Mouse (Mus musculus) intestine, embryonic 16.5 days (tissue): ENCODE measurements around the gene Ucma. TPM values are rescaled to one million over a fixed set of nuclear protein-coding genes. Genes with fewer than 3 reads are reported as not detected.

Experiments used
- ATAC-seq: fragments of 200-750 bp; cut with Nextera tagmentation; 2 replicates; pipeline ENCODE4 v1.8.0; 2017; ENCODE audit warnings: moderate TSS enrichment, moderate library complexity
- H3K27ac ChIP-seq: fragments of 300-500 bp; sonication (generic); 2 replicates; pipeline ENCODE4 v1.5.1; 2014; ENCODE audit warnings: mild to moderate bottlenecking, low read length
- H3K27me3 ChIP-seq: fragments of 300-500 bp; sonication (generic); replicated peaks from 2 replicates; pipeline ENCODE4 v1.6.1; 2014; ENCODE audit warnings: low read length, control low read depth, mixed read lengths; ENCODE audit not compliant: control insufficient read depth, insufficient read depth
- H3K36me3 ChIP-seq: fragments of 300-500 bp; sonication (generic); 2 replicates; pipeline ENCODE4 v1.6.1; 2014; ENCODE audit warnings: low read length, control low read depth; ENCODE audit not compliant: control insufficient read depth, insufficient read depth
- H3K4me1 ChIP-seq: fragments of 300-500 bp; sonication (generic); 2 replicates; pipeline ENCODE4 v1.6.1; 2014; ENCODE audit warnings: low read length, control low read depth, mixed read lengths; ENCODE audit not compliant: control insufficient read depth, insufficient read depth
- H3K4me2 ChIP-seq: fragments of 300-500 bp; sonication (generic); 2 replicates; pipeline ENCODE4 v1.6.1; 2014; ENCODE audit warnings: low read depth, low read length, control low read depth
- H3K4me3 ChIP-seq: fragments of 300-500 bp; sonication (generic); 2 replicates; pipeline ENCODE4 v1.5.1; 2014; ENCODE audit warnings: mild to moderate bottlenecking, low read length
- H3K9ac ChIP-seq: fragments of 300-500 bp; sonication (generic); 2 replicates; pipeline ENCODE4 v1.6.1; 2014; ENCODE audit warnings: low read depth, low read length
- H3K9me3 ChIP-seq: fragments of 300-500 bp; sonication (generic); 2 replicates; pipeline ENCODE4 v1.6.1; 2016; ENCODE audit warnings: low read length, control low read depth; ENCODE audit not compliant: control insufficient read depth
- WGBS: fragments of 180-500 bp; shearing (Covaris S2); extraction: QIAGEN DNeasy Blood & Tissue Kit; methylation state at CpG from one replicate; pipeline ENCODE4 v1.1.7; 2014; 5-methylcytosine and 5-hydroxymethylcytosine counted together
- polyA plus RNA-seq: library from polyadenylated mRNA; unstranded; fragments of >200 nt; fragmentation: Nextera tagmentation; extraction: Ambion mirVana; gene quantifications from 2 replicates; pipeline ENCODE4 v1.2.1, GENCODE M21; 2015

Gene Ucma
- polyA plus RNA-seq, 1 experiment from 2014 or later = not detected

GRCm38 (mm10) chr2:4967806-4968205, 8.1 kb upstream of the Ucma start:
- H3K9ac ChIP-seq = no peak overlapping the region
- no peak for ATAC-seq
- H3K4me2 ChIP-seq = no peak overlapping the region
- H3K27me3 ChIP-seq = no peaks in the 10 kb centered on the region
- WGBS = 85% methylated on average over 2 of the region's 2 CpGs
- H3K27ac ChIP-seq = no peak overlapping the region
- H3K4me3 ChIP-seq = no peak overlapping the region
- H3K9me3 ChIP-seq = no peaks in the 10 kb centered on the region
- no peaks in the 10 kb centered on the region for H3K4me1 ChIP-seq
- no peaks in the 10 kb centered on the region for H3K36me3 ChIP-seq

GRCm38 (mm10) chr2:4969083-4969482, 6.8 kb upstream of the Ucma start:
- Histone ChIP-seq H3K27ac (no peak overlapping the region), H3K36me3 (no peaks in the 10 kb centered on the region), H3K27me3 (no peaks in the 10 kb centered on the region), H3K4me1 (no peaks in the 10 kb centered on the region), H3K4me2 (no peak overlapping the region), H3K9me3 (no peaks in the 10 kb centered on the region), H3K4me3 (no peak overlapping the region), H3K9ac (no peak overlapping the region)
- WGBS = 88% methylated on average over 1 of the region's 2 CpGs
- no peak for ATAC-seq

GRCm38 (mm10) chr2:4978091-4978490, 2.2 kb downstream of the Ucma start:
- WGBS = 31% methylated on average over 8 of the region's 8 CpGs

DNA sequence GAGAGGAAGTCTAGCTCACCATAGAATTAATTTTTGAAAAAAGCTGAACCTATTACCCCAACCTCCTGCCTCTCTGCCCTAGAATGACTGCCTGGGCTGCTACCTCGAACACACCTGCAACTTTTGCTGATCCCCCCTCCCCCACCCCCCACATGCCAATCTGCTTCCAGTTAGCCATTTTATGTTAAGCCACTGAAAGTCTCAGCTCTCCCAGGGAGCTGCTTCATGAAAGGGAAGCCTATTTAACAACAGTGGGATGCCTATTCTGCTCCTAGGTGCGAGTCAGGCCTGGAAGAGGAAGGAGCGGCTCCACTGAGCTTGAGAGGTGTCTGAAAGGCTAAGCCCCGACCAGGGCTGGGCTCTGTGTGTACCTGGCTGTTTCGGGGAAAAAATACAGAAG, 8.1 kb downstream of the Ucma start:
- no peak overlapping the region for H3K4me3 ChIP-seq
- H3K9me3 ChIP-seq = no peaks in the 10 kb centered on the region
- no peaks in the 10 kb centered on the region for H3K36me3 ChIP-seq
- no peak overlapping the region for H3K27ac ChIP-seq
- no peaks in the 10 kb centered on the region for H3K4me1 ChIP-seq
- H3K9ac ChIP-seq = no peak overlapping the region
- ATAC-seq = no peak
- 37% methylated on average over 5 of the region's 5 CpGs for WGBS
- H3K27me3 ChIP-seq = no peaks in the 10 kb centered on the region
- H3K4me2 ChIP-seq = no peak overlapping the region

More at GRCm38 (mm10) chr2:4978091-4978490, 2.2 kb downstream of the Ucma start:
- Histone ChIP-seq H3K4me2 (no peak overlapping the region), H3K9me3 (no peaks in the 10 kb centered on the region), H3K4me1 (no peaks in the 10 kb centered on the region), H3K4me3 (no peak overlapping the region), H3K9ac (no peak overlapping the region), H3K27me3 (no peaks in the 10 kb centered on the region), H3K36me3 (no peaks in the 10 kb centered on the region), H3K27ac (no peak overlapping the region)
- ATAC-seq = no peak

DNA sequence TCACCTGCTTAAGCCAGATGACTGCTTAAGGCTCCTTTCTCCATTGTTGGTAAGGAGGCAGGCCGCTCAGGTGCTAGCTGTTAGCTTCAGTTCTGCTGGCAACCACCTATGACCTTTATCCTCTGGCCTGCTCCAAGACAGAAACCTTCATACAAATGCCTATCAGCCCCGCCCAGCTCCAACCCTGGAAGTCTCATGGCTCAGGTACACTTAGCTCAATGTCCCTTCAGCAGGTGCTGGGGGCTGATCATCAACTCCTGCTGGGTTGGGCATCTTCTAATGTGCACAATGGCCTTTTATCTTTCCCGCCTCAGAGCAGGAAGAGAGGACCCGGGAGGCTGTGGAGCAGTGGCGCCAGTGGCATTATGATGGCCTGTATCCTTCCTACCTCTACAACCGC, 9.1 kb downstream of the Ucma start:
- no peaks in the 10 kb centered on the region for H3K36me3 ChIP-seq
- peak overlapping the region; percentile 35; the same call in 1 of the 2 replicates for H3K27ac ChIP-seq
- peak; percentile 93 for ATAC-seq
- 67% methylated on average over 6 of the region's 6 CpGs for WGBS
- H3K9me3 ChIP-seq = no peaks in the 10 kb centered on the region
- no peak overlapping the region for H3K9ac ChIP-seq
- no peaks in the 10 kb centered on the region for H3K4me1 ChIP-seq
- H3K4me3 ChIP-seq = no peak overlapping the region
- no peaks in the 10 kb centered on the region for H3K27me3 ChIP-seq
- H3K4me2 ChIP-seq = no peak overlapping the region

DNA sequence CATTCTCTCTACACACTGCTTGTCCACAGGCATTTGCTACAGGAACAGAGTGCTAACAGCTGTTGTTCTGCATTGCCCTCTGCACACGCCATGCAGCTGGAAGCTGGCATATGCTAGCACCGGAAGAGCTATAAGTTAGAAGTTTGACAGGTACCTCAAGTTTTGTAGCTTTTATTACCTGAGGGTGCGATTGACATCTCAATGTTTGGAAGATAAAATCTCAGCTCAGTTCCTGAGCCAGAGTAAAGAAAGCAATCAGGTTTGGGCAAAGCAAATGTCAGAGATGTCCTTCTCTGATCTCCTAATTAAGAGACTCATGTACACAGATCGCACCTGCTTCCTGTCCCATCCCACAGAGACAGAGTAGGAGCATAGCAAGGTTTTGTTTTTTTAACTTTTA, 10.9 kb downstream of the Ucma start:
- H3K4me2 ChIP-seq = no peak overlapping the region
- H3K9ac ChIP-seq = no peak overlapping the region
- ATAC-seq = no peak
- no peaks in the 10 kb centered on the region for H3K9me3 ChIP-seq
- no peaks in the 10 kb centered on the region for H3K27me3 ChIP-seq
- no peak overlapping the region for H3K4me3 ChIP-seq
- 76% methylated on average over 4 of the region's 4 CpGs for WGBS
- H3K36me3 ChIP-seq = no peaks in the 10 kb centered on the region
- H3K27ac ChIP-seq = no peak overlapping the region
- no peaks in the 10 kb centered on the region for H3K4me1 ChIP-seq

DNA sequence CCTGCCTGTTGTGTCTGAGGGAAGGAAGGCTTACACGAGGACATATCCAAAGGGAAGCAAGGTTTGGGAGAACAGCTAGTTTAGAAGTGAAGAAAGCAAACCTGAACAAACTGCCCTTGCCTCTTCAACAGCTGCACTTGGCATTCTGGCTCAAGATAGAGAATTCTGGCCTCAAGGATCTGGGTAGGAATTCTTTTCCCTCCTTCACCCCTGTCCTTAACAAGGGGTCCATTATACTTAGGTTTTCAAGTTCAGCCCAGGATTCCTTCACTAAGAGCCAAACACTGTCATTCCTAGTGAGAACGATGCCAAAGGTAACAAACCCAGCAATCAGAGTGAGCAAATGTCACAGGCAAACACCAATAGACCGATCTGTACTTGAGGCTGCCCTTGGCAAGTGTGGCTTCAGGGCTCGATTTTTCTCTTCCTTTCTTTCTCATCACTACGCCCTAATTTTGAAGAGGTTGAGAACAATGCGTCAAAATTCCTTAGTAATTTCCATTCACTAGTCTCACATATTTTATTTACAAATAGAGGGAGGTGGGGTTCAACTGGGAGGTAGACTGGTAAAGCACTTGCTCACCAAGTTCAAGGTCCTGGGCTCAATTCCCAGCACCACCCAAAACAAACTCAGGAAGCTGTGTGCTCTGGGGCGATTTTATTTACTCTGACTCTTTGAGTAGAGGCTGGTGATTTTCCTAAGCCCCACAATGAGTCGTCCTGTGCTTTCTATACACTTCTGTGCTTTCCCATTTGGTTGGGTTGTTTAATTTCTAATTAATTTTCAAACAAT, 11.7 kb downstream of the Ucma start:
- no peak for ATAC-seq
- no peak overlapping the region for H3K9ac ChIP-seq
- 74% methylated on average over 8 of the region's 8 CpGs for WGBS

DNA sequence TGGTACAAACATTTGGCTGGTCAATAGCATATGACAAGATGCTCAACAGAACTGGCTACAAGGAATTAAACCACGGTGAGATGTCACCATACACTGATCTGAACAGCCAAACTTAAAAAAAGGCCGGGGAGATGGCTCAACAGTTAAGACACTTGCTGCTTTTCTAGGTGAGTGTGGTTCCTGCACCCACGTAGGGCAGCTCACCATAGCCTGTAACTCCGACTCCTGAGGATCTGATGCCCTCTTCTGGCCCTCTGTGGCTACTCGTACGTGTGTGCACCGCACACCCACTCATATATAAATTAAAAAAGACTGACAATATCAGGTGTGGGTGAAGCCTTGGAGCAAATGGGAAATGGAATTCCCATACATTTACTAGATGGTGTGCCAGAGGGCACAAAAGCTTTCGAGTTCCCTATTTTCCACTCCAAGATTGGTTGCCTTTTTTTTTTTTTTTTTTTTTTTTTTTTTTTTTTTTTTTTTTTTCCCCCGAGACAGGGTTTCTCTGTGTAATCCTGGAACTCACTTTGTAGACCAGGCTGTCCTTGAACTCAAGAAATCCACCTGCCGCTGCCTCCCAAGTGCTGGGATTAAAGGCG, 13.0 kb downstream of the Ucma start:
- no peaks in the 10 kb centered on the region for H3K27me3 ChIP-seq
- no peaks in the 10 kb centered on the region for H3K9me3 ChIP-seq
- 77% methylated on average over 11 of the region's 11 CpGs for WGBS
- H3K36me3 ChIP-seq = no peaks in the 10 kb centered on the region; the same call in 1 of the 2 replicates
- no peak for ATAC-seq
- H3K4me2 ChIP-seq = no peak overlapping the region
- no peak overlapping the region for H3K9ac ChIP-seq
- H3K27ac ChIP-seq = no peak overlapping the region
- H3K4me3 ChIP-seq = no peak overlapping the region
- no peaks in the 10 kb centered on the region for H3K4me1 ChIP-seq

More for the DNA sequence above, 11.7 kb downstream of the Ucma start:
- no peak overlapping the region for H3K4me3 ChIP-seq
- no peak overlapping the region for H3K27ac ChIP-seq
- no peaks in the 10 kb centered on the region; the same call in 1 of the 2 replicates for H3K36me3 ChIP-seq
- no peaks in the 10 kb centered on the region for H3K4me1 ChIP-seq
- no peak overlapping the region for H3K4me2 ChIP-seq
- H3K9me3 ChIP-seq = no peaks in the 10 kb centered on the region
- H3K27me3 ChIP-seq = no peaks in the 10 kb centered on the region

- no peak overlapping the region for H3K27ac ChIP-seq
- H3K9ac ChIP-seq = no peak overlapping the region
- ATAC-seq = no peak
- no peak overlapping the region for H3K4me2 ChIP-seq
- 90% methylated on average over 11 of the region's 11 CpGs for WGBS
- no peaks in the 10 kb centered on the region for H3K27me3 ChIP-seq
- no peak overlapping the region for H3K4me3 ChIP-seq
- H3K9me3 ChIP-seq = no peaks in the 10 kb centered on the region
- H3K36me3 ChIP-seq = peaks cover 5% of the 10 kb centered on the region
- H3K4me1 ChIP-seq = 0 out of 2 replicates have a peak, but pooled peaks cover 4% of the 10 kb centered on the region
Observed at GRCm38 (mm10) chr2:4993584-4993983, 17.7 kb downstream of the Ucma start.
